Mouse (Mus musculus): ENCODE data around the gene Kcnv2. TPM values are rescaled to one million over a fixed set of nuclear protein-coding genes. Genes with fewer than 3 reads are reported as not detected.

The Kcnv2 gene
- total RNA-seq, 2 experiments from 2014 or later, result not detected

GRCm38 (mm10) chr19:27363891-27364290 lies 41.5 kb downstream of the Kcnv2 start:
- no peak for DNase-seq (ENCODE audit: extremely low spot score in 1 of 2, low spot score in 1 of 2)

GRCm38 (mm10) chr19:27364521-27364931 lies 42.1 kb downstream of the Kcnv2 start:
- no peak for DNase-seq (ENCODE audit: extremely low spot score in 1 of 2, low spot score in 1 of 2)

GRCm38 (mm10) chr19:27366113-27366746 lies 43.8 kb downstream of the Kcnv2 start:
- DNase-seq (ENCODE audit: extremely low spot score in 1 of 2, low spot score in 1 of 2), result no peak

- no peak for DNase-seq (ENCODE audit: extremely low spot score in 1 of 2, low spot score in 1 of 2)
Observed at GRCm38 (mm10) chr19:27369461-27370135, 47.2 kb downstream of the Kcnv2 start.

- DNase-seq (ENCODE audit: extremely low spot score in 1 of 2, low spot score in 1 of 2), result no peak
Observed at GRCm38 (mm10) chr19:27370174-27370573, 47.8 kb downstream of the Kcnv2 start.

- no peak for DNase-seq (ENCODE audit: extremely low spot score in 1 of 2, low spot score in 1 of 2)
Observed at GRCm38 (mm10) chr19:27370784-27371183, 48.4 kb downstream of the Kcnv2 start.

GRCm38 (mm10) chr19:27379712-27380401 lies 57.5 kb downstream of the Kcnv2 start:
- no peak for DNase-seq (ENCODE audit: extremely low spot score in 1 of 2, low spot score in 1 of 2)

GRCm38 (mm10) chr19:27382131-27382530 lies 59.7 kb downstream of the Kcnv2 start:
- no peak for DNase-seq (ENCODE audit: extremely low spot score in 1 of 2, low spot score in 1 of 2)

GRCm38 (mm10) chr19:27383266-27383665 lies 60.9 kb downstream of the Kcnv2 start:
- DNase-seq (ENCODE audit: extremely low spot score in 1 of 2, low spot score in 1 of 2), result no peak

- DNase-seq (ENCODE audit: extremely low spot score in 1 of 2, low spot score in 1 of 2), result no peak
Observed at GRCm38 (mm10) chr19:27385304-27385703, 62.9 kb downstream of the Kcnv2 start.

Other genes with a start within 250 kb of the Kcnv2 start
- 10 to 100 TPM; 50.7 to 53.4 TPM for gene Vldlr, start 106.1 kb upstream of the Kcnv2 start, total RNA-seq (2021)
- gene Pum3, start 107.2 kb downstream of the Kcnv2 start, total RNA-seq (2021), result 10 to 100 TPM; 50.2 to 55.3 TPM